In the genomic region with DNA sequence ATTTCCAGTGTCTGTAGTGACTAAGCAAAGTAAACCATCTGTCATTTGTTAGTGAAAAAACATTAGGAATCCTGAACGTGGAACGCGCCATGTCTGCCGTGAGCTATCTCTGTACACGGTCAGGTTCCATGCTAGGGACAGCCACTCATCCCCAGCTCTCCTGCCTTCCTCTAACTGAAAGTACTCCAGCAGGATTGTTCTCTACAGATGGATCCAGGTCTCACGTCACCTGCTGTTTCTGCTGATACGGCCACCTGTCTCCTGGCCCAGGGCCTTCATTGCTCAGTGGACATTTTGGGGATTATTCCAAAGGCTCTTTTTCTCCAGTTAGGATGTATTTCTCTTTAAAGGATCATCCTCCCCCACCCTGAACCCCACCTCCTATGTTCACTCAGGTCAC, we compare ENCODE assay signal across 15 mouse cellular contexts. TPM values are rescaled to one million over a fixed set of nuclear protein-coding genes. Genes with fewer than 3 reads are reported as not detected.
A peak's percentile ranks its signal among the peaks of the same experiment; 100 is the strongest.
DNase-seq lines count a peak whose midpoint lies in the region.
"Had no signal": no experiment of that assay in that cellular context is flagged by ENCODE, and none has a peak within 500 bp of the region (broad histone marks: within the 10 kb centered on the region; RNA-seq: fewer than 3 reads in every experiment).

No protein-coding gene starts in this region.

- DNase-seq in left cerebral cortex, postnatal 4 days: peak; percentile 43
- DNase-seq in left cerebral cortex, adult 8-10 months (ENCODE audit: low spot score in 2 of 2): no peak
- DNase-seq in cerebellum, adult 8-10 months: peak; percentile 89
- DNase-seq in cerebellum, postnatal 14 days: peak; percentile 85 to 93
- no peak for DNase-seq in frontal cortex, adult 2 months (ENCODE audit: extremely low spot score in 1 of 2, low spot score in 1 of 2)
- no peak for DNase-seq in thymus, postnatal 10 days (ENCODE audit: low spot score in 2 of 2)
- no peak for DNase-seq in right cerebral cortex, postnatal 14 days
- DNase-seq: adrenal gland, postnatal 10 days; B cell, adult 2 months; gastrocnemius, postnatal 36 days; heart, adult 11 months; heart, postnatal 36 days had no signal

- intact Hi-C loops in left cerebral cortex, postnatal 4 days (cut with DNase I): no loop called here

RNA-seq across cellular contexts. Expression of a gene that starts 18.6 kb away (rescaled TPM):
- total RNA-seq in left cerebral cortex, postnatal 4 days (2021): 10 to 100 TPM; 10.8 to 10.9 TPM
- 1 to 10 TPM; 7.8 to 9.9 (median 8.6) TPM for total RNA-seq in left cerebral cortex, adult 8-10 months (2022)
- 9.1 and 9.5 TPM in 2 replicates for polyA plus RNA-seq in frontal cortex, adult 2 months (2012; rRNA removed)
- polyA plus RNA-seq: CD4-positive, CD25-positive, alpha-beta regulatory T cell, adult 4 months; forebrain, embryonic 11.5 days had no signal

RNA-seq across cellular contexts. Expression of a gene that starts 18.7 kb away (rescaled TPM):
- total RNA-seq in left cerebral cortex, postnatal 4 days (2021): under 1 TPM; 0.54 to 0.82 TPM
- 1 to 10 TPM in 2 of 4 experiments, under 1 TPM in 2; 0.81 to 1.3 (median 0.98) TPM for total RNA-seq in left cerebral cortex, adult 8-10 months (2022)
- 1.7 and 1.8 TPM in 2 replicates for polyA plus RNA-seq in frontal cortex, adult 2 months (2012; rRNA removed)
- polyA plus RNA-seq: G1E had no signal

Comparison
In these comparisons a context has a peak if more than half of its experiments do, and no peak if none do; other contexts are left out.
1. DNase-seq: peak in left cerebral cortex, postnatal 4 days (single experiment), cerebellum, adult 8-10 months (single experiment) and cerebellum, postnatal 14 days (2 of 2); none in left cerebral cortex, adult 8-10 months (0 of 2), frontal cortex, adult 2 months (0 of 2), thymus, postnatal 10 days (0 of 2) and right cerebral cortex, postnatal 14 days (single experiment).